Mouse (Mus musculus): ENCODE measurements around the gene Tbc1d22a.

DNA sequence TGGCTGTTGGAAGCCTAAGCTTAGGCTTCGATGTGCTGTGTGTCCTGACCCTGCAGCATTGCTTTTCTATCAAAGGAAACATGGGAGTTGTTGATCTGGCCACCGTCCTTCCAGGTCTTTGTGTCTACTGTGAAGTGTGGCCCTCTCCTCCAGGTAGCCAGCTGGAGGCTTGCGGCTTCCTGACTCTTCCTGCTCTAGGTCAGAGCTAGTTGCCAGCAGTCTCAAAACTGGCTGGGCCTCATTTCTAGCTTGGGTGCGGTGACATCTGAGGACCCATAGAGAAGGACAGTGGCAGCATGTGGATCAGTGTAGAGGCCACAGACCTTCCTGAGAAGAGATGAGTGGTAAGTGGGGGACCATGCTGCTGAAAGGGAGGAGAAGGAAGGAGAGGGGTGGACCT lies 120.0 kb downstream of the Tbc1d22a start:
- no peak for TF ChIP-seq CTCF (IDR thresholded peaks at IDR 0.05; ENCODE audit: low read depth)
- TF ChIP-seq EP300 (IDR thresholded peaks at IDR 0.05; ENCODE audit: low read depth), result no peak

Data from heart, postnatal 0 days (tissue).